Mouse (Mus musculus) CH12.LX (cell line): ENCODE data around the gene Per1. TPM values are rescaled to one million over a fixed set of nuclear protein-coding genes. Genes with fewer than 3 reads are reported as not detected.

Experiments used
- DNase-seq: peaks from one replicate; pipeline ENCODE4 v3.0.0-alpha.2; 2013; ENCODE audit errors: extremely low read depth
- H3K27ac ChIP-seq: 2 replicates; pipeline ENCODE4 v1.5.1; 2012; ENCODE audit warnings: low read depth, mild to moderate bottlenecking, control low read depth, moderate library complexity; ENCODE audit not compliant: insufficient read depth
- H3K27me3 ChIP-seq: replicated peaks from 2 replicates; pipeline ENCODE3; 2012; ENCODE audit warnings: inconsistent platforms
- H3K36me3 ChIP-seq, 2 experiments: replicated peaks in 1 of 2; 2 replicates each; pipeline versions ENCODE3 to v1.6.1; 2012; ENCODE audit warnings: inconsistent platforms in 1 of 2, low read length in 1 of 2, mild to moderate bottlenecking in 1 of 2, mixed read lengths in 1 of 2, moderate library complexity in 1 of 2; ENCODE audit not compliant: control insufficient read depth in 1 of 2, insufficient read depth in 1 of 2
- H3K4me1 ChIP-seq, 2 experiments: 2 replicates each; pipeline ENCODE4 v1.6.1; 2012; ENCODE audit warnings: inconsistent platforms in 1 of 2, moderate library complexity in 1 of 2; ENCODE audit not compliant: insufficient read depth in 2 of 2, control insufficient read depth in 1 of 2
- H3K4me2 ChIP-seq: 2 replicates; pipeline ENCODE4 v1.6.1; 2012; ENCODE audit warnings: low read depth, mild to moderate bottlenecking, control low read depth; ENCODE audit not compliant: poor library complexity, insufficient read depth, severe bottlenecking
- H3K4me3 ChIP-seq, 3 experiments: fragments of 150-350 bp in 1 of 3; sonication (generic) in 1 of 3; replicated peaks in 1 of 3; 2 replicates each; pipeline versions ENCODE3 to v1.5.1; 2011 to 2012; ENCODE audit warnings: low read depth in 2 of 3, low read length in 2 of 3, mild to moderate bottlenecking in 2 of 3, moderate library complexity in 2 of 3, control low read depth in 1 of 3, improper control_type of control experiment in 1 of 3, inconsistent platforms in 1 of 3, mixed read lengths in 1 of 3; ENCODE audit not compliant: poor library complexity in 1 of 3
- H3K79me2 ChIP-seq: replicated peaks from 2 replicates; pipeline ENCODE4 v1.6.1; 2012; ENCODE audit warnings: mild to moderate bottlenecking, moderate library complexity; ENCODE audit not compliant: control insufficient read depth, poor library complexity, insufficient read depth, severe bottlenecking; ENCODE audit errors: extremely low read depth
- H3K9ac ChIP-seq: 2 replicates; pipeline ENCODE4 v1.6.1; 2012; ENCODE audit warnings: low read depth, mild to moderate bottlenecking, control low read depth, moderate library complexity; ENCODE audit not compliant: insufficient read depth
- H3K9me3 ChIP-seq: replicated peaks from 2 replicates; pipeline ENCODE3; 2012; ENCODE audit warnings: low read length, inconsistent platforms, mixed read lengths
- BHLHE40 ChIP-seq: IDR thresholded peaks from 2 replicates; pipeline ENCODE4 v1.6.1; 2011; ENCODE audit warnings: mild to moderate bottlenecking, low read depth, low read length, improper control_type of control experiment
- CHD1 ChIP-seq: IDR thresholded peaks from 2 replicates; pipeline ENCODE4 v1.6.1; 2012; ENCODE audit warnings: low read depth, low read length, improper control_type of control experiment, inconsistent platforms
- CHD2 ChIP-seq: IDR thresholded peaks from 2 replicates; pipeline ENCODE4 v1.6.1; 2011; ENCODE audit warnings: low read length, improper control_type of control experiment
- CTCF ChIP-seq, 2 experiments: IDR thresholded peaks in 1 of 2; conservative IDR thresholded peaks in 1 of 2; 2 replicates each; pipeline ENCODE4 v1.5.1; 2011 to 2012; ENCODE audit warnings: low read depth in 2 of 2, low read length in 2 of 2, improper control_type of control experiment in 1 of 2, inconsistent platforms in 1 of 2, mild to moderate bottlenecking in 1 of 2, moderate library complexity in 1 of 2
- E2F4 ChIP-seq: IDR thresholded peaks from 2 replicates; pipeline ENCODE4 v1.6.1; 2011; ENCODE audit warnings: low read depth, low read length, improper control_type of control experiment; ENCODE audit not compliant: insufficient replicate concordance
- EP300 ChIP-seq: IDR thresholded peaks from 2 replicates; pipeline ENCODE4 v1.6.1; 2011; ENCODE audit warnings: low read length, improper control_type of control experiment
- ETS1 ChIP-seq: conservative IDR thresholded peaks from 2 replicates; pipeline ENCODE4 v1.6.1; 2012; ENCODE audit warnings: low read depth, mild to moderate bottlenecking, inconsistent platforms, low read length, improper control_type of control experiment, moderate library complexity
- HCFC1 ChIP-seq: IDR thresholded peaks from 2 replicates; pipeline ENCODE4 v1.6.1; 2012; ENCODE audit warnings: low read depth, mild to moderate bottlenecking, inconsistent platforms, low read length, improper control_type of control experiment
- IRF4 ChIP-seq: IDR thresholded peaks from 2 replicates; pipeline ENCODE4 v1.6.1; 2014; ENCODE audit warnings: low read depth, mild to moderate bottlenecking, inconsistent platforms, low read length, improper control_type of control experiment
- JUN ChIP-seq: IDR thresholded peaks from 2 replicates; pipeline ENCODE4 v1.6.1; 2011; ENCODE audit warnings: low read depth, mild to moderate bottlenecking, low read length, improper control_type of control experiment, moderate library complexity; ENCODE audit not compliant: insufficient read depth
- JUND ChIP-seq: conservative IDR thresholded peaks from 2 replicates; pipeline ENCODE4 v1.6.1; 2011; ENCODE audit warnings: low read depth, low read length, improper control_type of control experiment
- KAT2A ChIP-seq: IDR thresholded peaks from 2 replicates; pipeline ENCODE4 v1.6.1; 2012; ENCODE audit warnings: low read length, improper control_type of control experiment, inconsistent platforms; ENCODE audit not compliant: insufficient replicate concordance
- MAFK ChIP-seq: IDR thresholded peaks from 2 replicates; pipeline ENCODE4 v1.6.1; 2011; ENCODE audit warnings: low read length, improper control_type of control experiment; ENCODE audit not compliant: insufficient replicate concordance
- MAX ChIP-seq: IDR thresholded peaks from 2 replicates; pipeline ENCODE4 v1.6.1; 2011; ENCODE audit warnings: low read length, improper control_type of control experiment
- MAZ ChIP-seq: IDR thresholded peaks from 2 replicates; pipeline ENCODE4 v1.6.1; 2012; ENCODE audit warnings: low read depth, mild to moderate bottlenecking, inconsistent platforms, low read length, improper control_type of control experiment, moderate library complexity
- MXI1 ChIP-seq: IDR thresholded peaks from 2 replicates; pipeline ENCODE4 v1.6.1; 2011; ENCODE audit warnings: mild to moderate bottlenecking, low read depth, low read length, improper control_type of control experiment
- MYC ChIP-seq: IDR thresholded peaks from 2 replicates; pipeline ENCODE4 v1.6.1; 2011; ENCODE audit warnings: low read depth, mild to moderate bottlenecking, improper control_type of control experiment, low read length
- NELFE ChIP-seq: IDR thresholded peaks from 2 replicates; pipeline ENCODE4 v1.6.1; 2011; ENCODE audit warnings: low read depth, low read length, improper control_type of control experiment
- PAX5 ChIP-seq: IDR thresholded peaks from 2 replicates; pipeline ENCODE4 v1.6.1; 2012; ENCODE audit warnings: low read length, inconsistent platforms, mixed read lengths
- POLR2A ChIP-seq: IDR thresholded peaks from 2 replicates; pipeline ENCODE4 v1.6.1; 2011; ENCODE audit warnings: low read depth, mild to moderate bottlenecking, improper control_type of control experiment, low read length
- POLR2AphosphoS2 ChIP-seq: IDR thresholded peaks from 2 replicates; pipeline ENCODE4 v1.6.1; 2011; ENCODE audit warnings: low read depth, low read length, improper control_type of control experiment
- RAD21 ChIP-seq: IDR thresholded peaks from 2 replicates; pipeline ENCODE4 v1.6.1; 2011; ENCODE audit warnings: low read depth, mild to moderate bottlenecking, low read length, improper control_type of control experiment, moderate library complexity
- SIN3A ChIP-seq: IDR thresholded peaks from 2 replicates; pipeline ENCODE4 v1.6.1; 2012; ENCODE audit warnings: low read length, improper control_type of control experiment, inconsistent platforms
- SMC3 ChIP-seq: IDR thresholded peaks from 2 replicates; pipeline ENCODE4 v1.6.1; 2011; ENCODE audit warnings: low read depth, low read length, improper control_type of control experiment
- TBP ChIP-seq: conservative IDR thresholded peaks from 2 replicates; pipeline ENCODE4 v1.6.1; 2011; ENCODE audit warnings: low read depth, low read length, improper control_type of control experiment
- TCF12 ChIP-seq: IDR thresholded peaks from 2 replicates; pipeline ENCODE4 v1.6.1; 2014; ENCODE audit warnings: low read depth, mild to moderate bottlenecking, inconsistent platforms, low read length, improper control_type of control experiment
- UBTF ChIP-seq: IDR thresholded peaks from 2 replicates; pipeline ENCODE4 v1.6.1; 2012; ENCODE audit warnings: low read depth, mild to moderate bottlenecking, inconsistent platforms, low read length, improper control_type of control experiment, moderate library complexity
- USF1 ChIP-seq: IDR thresholded peaks from 2 replicates; pipeline ENCODE4 v1.6.1; 2014; ENCODE audit warnings: low read depth, mild to moderate bottlenecking, inconsistent platforms, low read length, improper control_type of control experiment
- ZC3H11A ChIP-seq: IDR thresholded peaks from 2 replicates; pipeline ENCODE4 v1.6.1; 2012; ENCODE audit warnings: low read depth, mild to moderate bottlenecking, inconsistent platforms, low read length, improper control_type of control experiment
- ZKSCAN1 ChIP-seq: IDR thresholded peaks from 2 replicates; pipeline ENCODE4 v1.6.1; 2012; ENCODE audit warnings: low read depth, inconsistent platforms, low read length, improper control_type of control experiment, borderline replicate concordance
- ZMIZ1 ChIP-seq: IDR thresholded peaks from 2 replicates; pipeline ENCODE4 v1.6.1; 2012; ENCODE audit warnings: low read depth, mild to moderate bottlenecking, inconsistent platforms, low read length, improper control_type of control experiment
- dilution Hi-C: fragments of 300-500 bp; cut with MboI; formaldehyde crosslinking; loops from 2 replicates; pipeline ENCODE4 v1.14.3; 2020; ENCODE audit warnings: low sequenced_read_pairs; ENCODE audit not compliant: extremely low pct_unique_long_range_greater_than_20kb, extremely low pct_ligation_motif_present
- in situ Hi-C: fragments of 300-500 bp; cut with MboI; formaldehyde crosslinking; loops from 3 replicates; pipeline ENCODE4 v1.14.3; 2019; ENCODE audit warnings: low sequenced_read_pairs, low pct_ligation_motif_present, low pct_unique_long_range_greater_than_20kb, mixed read lengths
- polyA plus RNA-seq: library from polyadenylated mRNA; unstranded; fragments of >175 nt; gene quantifications from 2 replicates; pipeline ENCODE4 v1.2.1, GENCODE M21; 2012; ENCODE audit warnings: low read depth; ENCODE audit not compliant: insufficient read length
- total RNA-seq, 2 experiments: library from RNA; depleted of rRNA; stranded (reverse); fragments of 300-350 nt in 1 of 2; fragments of >200 nt in 1 of 2; gene quantifications; 2 replicates each; pipeline ENCODE4 v1.2.3; 2012 to 2014

Gene Per1
- total and polyA plus RNA-seq, 3 experiments: 2.8 to 38.3 (median 11.8) TPM

DNA sequence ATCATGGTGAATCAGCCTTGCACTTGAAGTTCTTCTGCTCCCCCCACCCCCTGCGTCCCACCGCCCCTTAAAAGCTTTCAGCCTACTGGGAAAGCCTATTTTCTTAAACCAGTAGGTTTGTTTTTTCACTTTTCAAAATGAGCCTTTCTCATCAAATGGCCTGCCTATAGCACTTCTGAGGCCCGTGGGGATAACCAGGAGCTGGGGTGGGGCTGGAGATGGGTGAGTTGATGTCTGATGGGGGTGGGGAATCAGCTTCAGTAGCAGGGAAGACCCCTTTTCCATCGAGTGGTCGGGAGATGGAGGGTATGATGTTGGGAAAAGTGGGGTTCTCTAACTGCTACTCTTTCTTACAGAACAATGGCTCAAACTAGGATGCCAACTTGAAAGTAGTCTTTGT is 21.8 kb downstream of the Per1 start:
- Histone ChIP-seq H3K4me3 (no peak overlapping the region), H3K4me1 (peaks cover 2 to 43% of the 10 kb centered on the region in 2 experiments; a peak in 2 of 4 replicates), H3K9ac (no peak overlapping the region), H3K4me2 (no peak overlapping the region), H3K36me3 (no peaks in the 10 kb centered on the region), H3K27ac (no peak overlapping the region), H3K9me3 (no peaks in the 10 kb centered on the region), H3K27me3 (peaks cover 90% of the 10 kb centered on the region), H3K79me2 (no peaks in the 10 kb centered on the region)
- DNase-seq: no peak
- no peak for TF ChIP-seq RAD21
- TF ChIP-seq BHLHE40: no peak
- TF ChIP-seq ZC3H11A: no peak
- TF ChIP-seq JUND: no peak
- TF ChIP-seq HCFC1: no peak
- no peak for TF ChIP-seq SMC3
- TF ChIP-seq CTCF (conservative IDR thresholded peaks at IDR 0.05 in 1 of 2, IDR thresholded peaks at IDR 0.05 in 1 of 2; ENCODE audit: low read depth in 2 of 2, low read length in 2 of 2): no peak
- TF ChIP-seq SIN3A: no peak
- TF ChIP-seq POLR2A: no peak
- TF ChIP-seq IRF4: no peak
- TF ChIP-seq E2F4: no peak
- in situ Hi-C loops (loop anchor here (5.0 kb wide), 1 partner anchor 55 kb away; no protein-coding TSS in a partner anchor), dilution Hi-C loops (no loop called here)

DNA sequence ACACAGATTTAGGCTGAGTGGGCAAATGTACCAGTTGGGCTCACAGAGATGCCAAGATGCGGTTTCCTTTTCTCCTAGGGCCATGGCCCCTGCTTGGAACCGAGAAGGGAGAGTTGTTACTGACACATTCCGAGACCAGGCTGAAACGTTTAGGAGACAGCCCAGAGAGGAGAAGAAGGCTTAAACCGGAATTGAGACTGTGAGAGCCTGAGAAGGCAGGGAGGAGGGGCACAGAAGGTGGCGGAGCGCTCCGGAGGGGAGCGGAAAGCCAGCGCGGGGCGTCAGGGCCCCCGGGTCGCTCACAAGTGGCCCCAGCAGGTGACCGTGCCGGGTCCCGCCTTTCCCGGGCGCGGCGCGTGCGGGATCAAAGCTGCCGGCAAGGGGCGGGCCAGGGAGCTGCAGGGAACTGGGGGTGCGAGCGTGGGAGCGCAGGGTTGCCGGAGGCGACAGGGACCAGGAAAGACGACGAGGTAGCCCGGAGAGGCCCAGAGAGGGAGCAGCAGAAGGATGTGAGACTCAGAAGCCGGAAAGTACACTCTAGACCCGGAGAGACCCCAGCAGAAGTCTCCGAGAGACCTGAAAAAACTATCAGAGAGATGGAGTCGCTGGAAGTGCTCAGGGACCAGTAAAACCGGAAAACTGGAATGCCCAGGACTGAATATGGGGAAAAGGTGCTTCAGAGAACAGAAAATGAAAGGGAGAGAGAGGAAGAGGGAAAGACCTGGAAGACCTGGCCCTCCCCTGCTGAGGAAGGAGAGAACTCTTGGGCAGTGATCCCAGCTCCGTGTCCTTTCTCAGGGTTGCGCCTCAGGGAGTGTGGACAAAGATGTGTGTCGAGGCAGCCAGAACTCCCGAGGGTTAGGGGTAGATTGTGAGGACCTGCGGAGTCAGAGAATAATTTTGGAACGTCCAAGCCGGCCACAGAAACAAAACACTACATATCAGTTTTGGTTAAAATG is 23.0 kb downstream of the Per1 start:
- DNase-seq: no peak
- Histone ChIP-seq H3K36me3 (no peaks in the 10 kb centered on the region), H3K9me3 (no peaks in the 10 kb centered on the region), H3K4me2 (peak overlapping the region; percentile 89), H3K27me3 (peaks cover 86% of the 10 kb centered on the region), H3K27ac (peak overlapping the region; percentile 26), H3K9ac (peak overlapping the region; percentile 51), H3K4me3 (peak overlapping the region; percentile 62 to 90 (median 68)), H3K79me2 (no peaks in the 10 kb centered on the region), H3K4me1 (peaks cover 2 to 42% of the 10 kb centered on the region in 2 experiments; a peak in 2 of 4 replicates)
- in situ Hi-C loops: loop anchor here (5.0 kb wide), 1 partner anchor 56 kb away; no protein-coding TSS in a partner anchor
- dilution Hi-C loops: no loop called here
- TF ChIP-seq MAX (peak; percentile 49; the same call in 1 of the 2 replicates), USF1 (no peak), CTCF (conservative IDR thresholded peaks at IDR 0.05 in 1 of 2, IDR thresholded peaks at IDR 0.05 in 1 of 2; ENCODE audit: low read depth in 2 of 2, low read length in 2 of 2) (no peak), MXI1 (peak; percentile 73), TBP (no peak), UBTF (peak; percentile 67; the same call in 1 of the 2 replicates), MAFK (no peak), HCFC1 (peak; percentile 51), KAT2A (no peak), PAX5 (no peak), ZMIZ1 (no peak), POLR2A (0 out of 2 replicates have a peak, but pooled peaks have one; percentile 40), JUN (peak; percentile 33; the same call in 1 of the 2 replicates), MAZ (peak; percentile 72), IRF4 (peak; percentile 86), CHD2 (peak; percentile 79), NELFE (peak; percentile 72), MYC (no peak), EP300 (peak; percentile 65; the same call in 1 of the 2 replicates), ZKSCAN1 (no peak), TCF12 (peak; percentile 53; the same call in 1 of the 2 replicates), CHD1 (no peak), POLR2AphosphoS2 (no peak), ETS1 (no peak; the same call in none of the 2 replicates)
